Mouse (Mus musculus) E14TG2a.4 (cell line): ENCODE results near the gene Mfap3.

ENCODE experiments used
- CTCF ChIP-seq: conservative IDR thresholded peaks from 2 replicates; pipeline ENCODE4 v1.5.1; 2014; ENCODE audit warnings: low read length
- POU5F1 ChIP-seq: IDR thresholded peaks from 2 replicates; pipeline ENCODE4 v1.6.1; 2014; ENCODE audit warnings: low read length, borderline replicate concordance

DNA sequence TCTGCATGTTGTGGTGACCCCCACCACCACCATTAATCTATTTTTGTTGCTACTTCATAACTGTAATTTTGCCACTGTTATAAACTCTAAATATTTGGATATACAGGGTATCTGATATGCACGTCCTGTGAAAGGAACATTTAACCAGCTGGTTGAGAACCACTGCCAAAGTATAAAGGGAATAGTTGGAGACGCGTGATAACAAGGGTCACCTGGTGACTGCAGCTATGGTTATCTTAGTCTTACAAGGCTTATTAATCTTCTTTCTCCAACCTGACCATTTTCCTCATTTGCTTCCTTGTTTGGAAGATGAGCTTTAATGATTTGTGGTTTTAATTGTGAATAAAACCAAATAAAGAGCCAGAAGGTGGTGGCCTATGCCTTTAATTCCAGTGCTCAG is 5.0 kb downstream of the Mfap3 start:
- TF ChIP-seq CTCF (no peak), POU5F1 (no peak)
